Mouse (Mus musculus) hindbrain, embryonic 11.5 days (tissue): ENCODE measurements around the gene Acsf3. TPM values are rescaled to one million over a fixed set of nuclear protein-coding genes. Genes with fewer than 3 reads are reported as not detected.
A peak's percentile ranks its signal among the peaks of the same experiment; 100 is the strongest.

Experiments used
- ATAC-seq: fragments of 200-750 bp; cut with Nextera tagmentation; 2 replicates; pipeline ENCODE4 v1.8.0; 2017; ENCODE audit warnings: mild to moderate bottlenecking, moderate TSS enrichment, moderate library complexity; ENCODE audit not compliant: low FRiP score
- DNase-seq: peaks from one replicate; pipeline ENCODE4 v3.0.0-alpha.2; 2015; ENCODE audit warnings: low spot score
- H3K27ac ChIP-seq: fragments of 300-500 bp; sonication (generic); 2 replicates; pipeline ENCODE4 v1.5.1; 2014; ENCODE audit warnings: mild to moderate bottlenecking, low read depth, low read length
- H3K27me3 ChIP-seq: fragments of 300-500 bp; sonication (generic); 2 replicates; pipeline ENCODE4 v1.6.1; 2014; ENCODE audit warnings: mild to moderate bottlenecking, low read length, moderate library complexity, mixed read lengths; ENCODE audit not compliant: control insufficient read depth, insufficient read depth
- H3K36me3 ChIP-seq: fragments of 300-500 bp; sonication (generic); 2 replicates; pipeline ENCODE4 v1.6.1; 2014; ENCODE audit warnings: mild to moderate bottlenecking, low read length, moderate library complexity, mixed read lengths; ENCODE audit not compliant: control insufficient read depth, insufficient read depth
- H3K4me1 ChIP-seq: fragments of 300-500 bp; sonication (generic); replicated peaks from 2 replicates; pipeline ENCODE4 v1.6.1; 2014; ENCODE audit warnings: low read length, mixed read lengths; ENCODE audit not compliant: control insufficient read depth, insufficient read depth
- H3K4me2 ChIP-seq: fragments of 300-500 bp; sonication (generic); replicated peaks from 2 replicates; pipeline ENCODE4 v1.6.1; 2014; ENCODE audit warnings: mild to moderate bottlenecking, low read depth, low read length
- H3K4me3 ChIP-seq: fragments of 300-500 bp; sonication (generic); 2 replicates; pipeline ENCODE4 v1.5.1; 2014; ENCODE audit warnings: low read depth, low read length
- H3K9ac ChIP-seq: fragments of 300-500 bp; sonication (generic); 2 replicates; pipeline ENCODE4 v1.6.1; 2014; ENCODE audit warnings: low read depth, low read length
- H3K9me3 ChIP-seq: fragments of 300-500 bp; sonication (generic); 2 replicates; pipeline ENCODE4 v1.6.1; 2016; ENCODE audit warnings: low read length; ENCODE audit not compliant: control insufficient read depth
- WGBS: fragments of 180-500 bp; shearing (Covaris S2); extraction: QIAGEN DNeasy Blood & Tissue Kit; methylation state at CpG from one replicate; pipeline ENCODE4 v1.1.7; 2014; 5-methylcytosine and 5-hydroxymethylcytosine counted together
- polyA plus RNA-seq: library from polyadenylated mRNA; unstranded; fragments of >200 nt; fragmentation: Nextera tagmentation; extraction: Ambion mirVana; gene quantifications from 2 replicates; pipeline ENCODE4 v1.2.1, GENCODE M21; 2014

The Acsf3 gene
- polyA plus RNA-seq, 1 experiment from 2014 or later = 11.5 TPM

DNA sequence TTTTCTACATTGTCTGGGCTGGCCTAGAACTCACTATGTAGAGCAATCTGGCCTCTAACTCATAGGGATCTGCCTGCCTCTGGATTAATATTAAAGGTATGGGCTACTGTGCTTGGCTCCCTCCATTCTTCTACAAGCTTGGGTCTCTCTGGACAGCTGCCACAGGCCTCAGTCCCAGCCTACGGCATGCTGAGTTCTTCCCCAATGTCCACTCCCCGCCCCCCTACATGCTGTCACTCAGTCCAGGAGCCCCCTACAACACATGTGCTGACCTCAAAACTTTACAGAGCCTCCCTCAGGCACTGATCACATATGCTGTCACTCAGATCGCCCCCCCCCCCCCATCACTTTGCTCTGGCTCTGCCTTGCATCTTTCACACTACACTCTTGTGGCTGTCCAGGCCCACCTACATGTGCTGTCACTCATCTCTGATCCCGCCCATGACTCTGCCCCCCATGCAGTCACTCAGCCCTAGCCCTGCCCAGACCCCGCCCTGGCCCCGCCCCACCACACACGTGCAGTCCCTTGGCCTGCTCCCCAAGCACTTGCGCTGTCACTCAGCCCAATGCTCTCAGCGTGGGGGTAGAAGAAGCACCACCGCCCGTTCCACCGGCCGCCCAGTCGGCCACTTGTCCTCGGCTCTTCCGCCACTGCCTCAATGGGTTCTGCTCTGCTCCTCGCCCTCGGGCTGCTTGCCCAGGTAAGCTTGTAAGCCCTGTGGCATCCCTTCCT, 72.7 kb downstream of the Acsf3 start, which contains the start of gene Cdh15:
Gene Cdh15, plus strand, starts transcription at position 138 of the 733 bp plus-strand sequence.
- Histone ChIP-seq H3K36me3 (no peaks in the 10 kb centered on the region), H3K4me2 (peak within 1 kb of the TSS; percentile 3; the same call in 1 of the 2 replicates), H3K4me1 (no peaks in the 10 kb centered on the region), H3K4me3 (no peak within 1 kb of the TSS), H3K27me3 (no peaks in the 10 kb centered on the region), H3K9ac (no peak within 1 kb of the TSS), H3K27ac (no peak within 1 kb of the TSS), H3K9me3 (no peaks in the 10 kb centered on the region)
- WGBS = 14% methylated on average over 16 of the region's 18 CpGs
- peak; percentile 79 for ATAC-seq
- peak; percentile 66 for DNase-seq

DNA sequence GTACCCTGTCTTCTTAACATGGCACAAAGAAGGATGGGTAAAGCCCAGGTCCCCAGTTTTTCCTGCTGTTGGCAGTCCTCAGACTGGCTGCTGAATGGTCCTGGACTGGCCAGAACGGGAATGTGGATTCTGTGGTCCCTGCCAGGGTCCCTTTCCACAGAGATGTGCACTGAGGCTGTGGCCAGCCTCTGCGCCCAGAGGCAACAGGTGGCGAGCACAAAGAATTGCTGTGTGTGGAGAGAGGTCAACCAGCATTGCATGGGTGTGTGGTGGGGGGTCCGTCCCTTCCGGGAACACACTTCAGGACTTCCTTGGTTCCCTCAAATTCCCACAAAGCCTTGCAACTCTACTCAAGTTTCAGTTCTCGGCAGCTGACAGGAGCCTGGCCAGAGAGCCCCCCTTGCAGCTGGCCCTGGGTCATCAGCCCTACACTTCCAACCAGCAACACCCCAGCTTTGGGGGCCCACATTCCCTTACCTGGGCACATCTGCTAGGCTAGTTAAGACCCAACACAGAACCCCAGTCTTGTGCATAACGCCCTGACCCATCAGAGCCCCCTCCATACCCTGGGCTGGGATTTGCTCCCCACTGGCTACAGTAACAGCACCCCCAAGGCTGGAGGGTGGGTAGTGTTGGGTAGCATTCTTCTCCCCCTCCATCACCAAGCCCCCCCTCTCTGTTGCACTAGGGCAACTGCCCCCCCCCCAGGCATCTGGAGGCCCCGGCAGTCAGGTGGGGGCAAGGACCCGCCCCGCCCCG, 74.0 kb downstream of the Acsf3 start:
- no peak overlapping the region for H3K4me3 ChIP-seq
- WGBS = 51% methylated on average over 7 of the region's 11 CpGs
- H3K9ac ChIP-seq = no peak overlapping the region
- no peak overlapping the region for H3K4me2 ChIP-seq
- H3K27me3 ChIP-seq = no peaks in the 10 kb centered on the region
- no peak overlapping the region for H3K27ac ChIP-seq
- H3K36me3 ChIP-seq = no peaks in the 10 kb centered on the region
- peaks cover 11% of the 10 kb centered on the region for H3K4me1 ChIP-seq
- ATAC-seq (no peak), DNase-seq (no peak)
- no peaks in the 10 kb centered on the region for H3K9me3 ChIP-seq

DNA sequence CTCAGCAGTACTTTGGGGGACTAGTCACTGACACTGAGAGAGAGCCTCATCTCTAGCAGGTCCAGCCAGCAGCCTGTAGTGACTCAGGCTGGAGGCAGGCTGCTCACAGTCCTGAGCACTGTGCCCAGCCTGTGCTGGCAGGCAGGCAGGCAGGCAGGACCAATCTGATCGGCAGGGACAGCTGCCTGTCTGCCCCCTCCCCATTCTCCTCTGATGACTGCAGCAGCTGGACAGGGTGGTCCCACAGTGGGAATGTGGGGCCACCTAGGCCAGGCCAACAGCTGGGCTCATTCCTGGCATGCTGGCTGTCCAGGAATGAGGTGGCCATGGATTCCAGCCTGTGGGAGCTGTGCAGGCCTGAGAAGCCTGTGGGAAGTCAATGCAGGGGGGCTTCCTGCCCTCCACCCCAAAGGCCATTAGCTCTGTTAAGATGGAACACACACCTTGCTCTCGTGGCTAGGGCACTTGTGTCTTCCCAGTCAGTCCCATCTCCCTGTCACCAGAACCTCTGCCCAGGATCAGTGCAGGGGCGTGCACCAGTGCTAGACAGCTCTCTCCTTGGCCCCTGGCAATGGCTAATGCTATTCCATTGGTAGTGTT, 75.5 kb downstream of the Acsf3 start:
- WGBS = 74% methylated on average over 3 of the region's 3 CpGs
- H3K4me2 ChIP-seq = no peak overlapping the region
- no peak overlapping the region for H3K27ac ChIP-seq
- no peaks in the 10 kb centered on the region for H3K27me3 ChIP-seq
- no peak overlapping the region for H3K9ac ChIP-seq
- peaks cover 11% of the 10 kb centered on the region for H3K4me1 ChIP-seq
- H3K36me3 ChIP-seq = no peaks in the 10 kb centered on the region
- no peaks in the 10 kb centered on the region for H3K9me3 ChIP-seq
- no peak overlapping the region for H3K4me3 ChIP-seq
- DNase-seq (no peak), ATAC-seq (no peak)

DNA sequence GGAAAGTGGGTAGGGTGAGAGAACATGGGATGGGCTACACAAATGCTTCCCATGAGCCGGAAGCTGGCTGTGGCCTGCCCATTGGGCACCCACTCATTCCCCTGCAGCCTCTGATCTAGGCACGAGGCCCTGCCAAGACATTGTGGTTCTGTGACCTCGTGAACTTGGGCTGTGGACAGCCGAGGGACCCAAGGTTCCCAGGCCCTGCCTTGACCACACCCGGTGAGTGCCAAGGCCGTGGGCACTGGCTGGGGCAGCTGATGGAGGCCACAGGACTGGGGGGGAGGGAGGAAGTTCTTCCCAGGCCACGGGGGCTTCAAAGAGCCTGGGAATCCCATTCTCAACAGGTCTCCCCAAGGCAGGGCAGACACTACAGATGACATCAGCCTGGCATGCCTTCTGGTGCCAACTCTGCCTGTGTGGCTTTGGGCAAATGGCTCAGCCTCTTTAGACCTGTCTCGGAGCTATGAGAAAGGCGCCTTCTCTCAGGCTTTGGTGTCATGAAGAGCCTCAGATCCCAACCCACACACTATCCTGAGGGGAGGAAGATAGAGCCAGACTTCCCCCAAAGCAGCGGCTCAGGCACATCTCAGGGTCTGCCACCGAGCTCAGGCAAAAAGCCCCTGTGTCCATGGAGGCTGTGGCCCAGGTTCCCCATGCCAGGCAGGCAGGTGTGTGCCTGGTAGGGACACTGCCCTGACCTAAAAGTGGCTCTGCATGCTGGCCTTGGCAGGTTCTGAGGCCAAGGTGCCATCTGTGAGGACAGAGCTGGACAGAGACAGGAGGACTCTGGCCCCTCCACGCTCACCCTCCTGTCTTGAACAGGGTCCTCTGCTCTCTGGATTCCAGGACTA, 76.6 kb downstream of the Acsf3 start:
- no peak for DNase-seq
- Histone ChIP-seq H3K27ac (no peak overlapping the region), H3K4me3 (no peak overlapping the region), H3K9ac (no peak overlapping the region), H3K27me3 (no peaks in the 10 kb centered on the region), H3K4me2 (no peak overlapping the region), H3K9me3 (no peaks in the 10 kb centered on the region), H3K4me1 (peaks cover 11% of the 10 kb centered on the region), H3K36me3 (no peaks in the 10 kb centered on the region)
- 90% methylated on average over 12 of the region's 12 CpGs for WGBS
- no peak for ATAC-seq

DNA sequence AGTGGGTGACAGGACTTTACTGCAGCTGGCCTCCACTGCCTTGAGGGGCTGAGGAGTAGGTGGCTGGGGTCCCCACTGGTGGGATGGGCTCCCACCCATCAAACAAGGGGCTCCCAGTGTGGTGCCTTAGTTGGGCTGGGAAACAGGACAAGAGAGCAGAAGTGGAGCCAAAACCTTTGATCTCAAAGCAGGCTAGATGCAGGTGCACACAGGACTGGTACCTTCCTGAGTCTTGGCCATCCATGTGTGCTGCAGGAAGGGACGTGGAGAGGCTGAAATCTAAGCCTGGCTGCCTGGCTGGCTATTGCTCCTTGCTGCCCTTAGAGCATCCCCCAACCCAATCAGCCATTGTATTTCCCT, 77.2 kb downstream of the Acsf3 start:
- Histone ChIP-seq H3K27ac (no peak overlapping the region), H3K27me3 (no peaks in the 10 kb centered on the region), H3K4me3 (no peak overlapping the region), H3K4me1 (peaks cover 11% of the 10 kb centered on the region), H3K4me2 (no peak overlapping the region), H3K36me3 (no peaks in the 10 kb centered on the region), H3K9ac (no peak overlapping the region), H3K9me3 (no peaks in the 10 kb centered on the region)
- 56% methylated on average over 1 of the region's 1 CpGs for WGBS
- DNase-seq = no peak
- no peak for ATAC-seq

DNA sequence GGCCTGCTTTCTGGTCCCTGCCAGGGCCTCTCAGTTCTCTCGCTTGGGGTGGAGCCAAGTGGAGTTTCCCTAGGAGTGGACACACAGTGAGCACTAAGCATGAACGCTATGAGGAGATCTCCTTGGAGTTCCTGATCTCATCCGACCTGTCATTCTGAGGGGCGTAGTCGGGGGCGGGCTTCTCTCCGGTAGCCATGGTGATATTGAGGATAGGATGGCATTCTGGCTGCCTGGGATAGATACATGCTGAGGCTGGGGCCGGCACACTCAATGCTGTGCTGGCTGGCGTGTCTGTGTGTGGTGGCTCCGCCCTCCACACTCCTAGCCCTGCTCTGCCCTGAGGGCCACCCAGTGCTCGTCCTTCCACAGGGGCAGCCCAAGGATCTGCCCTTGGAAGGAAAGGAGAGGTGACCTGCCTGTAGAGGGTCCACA, 78.1 kb downstream of the Acsf3 start:
- DNase-seq (peak; percentile 70), ATAC-seq (peak; percentile 88)
- Histone ChIP-seq H3K9ac (peak overlapping the region; percentile 42; the same call in 1 of the 2 replicates), H3K27me3 (no peaks in the 10 kb centered on the region), H3K4me1 (peaks cover 11% of the 10 kb centered on the region), H3K4me2 (no peak overlapping the region), H3K36me3 (no peaks in the 10 kb centered on the region), H3K9me3 (no peaks in the 10 kb centered on the region), H3K4me3 (no peak overlapping the region), H3K27ac (no peak overlapping the region)
- 10% methylated on average over 11 of the region's 11 CpGs for WGBS

DNA sequence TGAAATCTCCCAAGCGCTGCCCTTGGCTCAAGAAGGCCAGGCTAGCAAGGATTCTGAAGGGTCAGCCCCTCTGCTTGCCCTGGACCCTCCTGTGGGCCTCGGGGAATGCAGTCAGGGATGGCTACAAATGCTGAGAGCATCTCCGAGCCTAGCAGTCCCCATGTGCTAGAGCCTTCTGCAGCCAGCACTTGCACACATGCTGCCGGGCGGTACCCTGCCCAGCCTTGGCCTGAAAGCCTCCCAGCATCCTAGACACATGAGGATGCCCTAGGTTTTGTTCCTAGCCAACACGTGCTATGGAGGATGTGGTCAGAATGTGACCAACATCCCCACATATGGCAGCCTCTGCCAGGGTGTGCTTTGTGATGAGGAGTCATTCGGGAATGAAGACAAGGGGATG, 79.1 kb downstream of the Acsf3 start:
- H3K27ac ChIP-seq = no peak overlapping the region
- no peak overlapping the region for H3K4me2 ChIP-seq

DNA sequence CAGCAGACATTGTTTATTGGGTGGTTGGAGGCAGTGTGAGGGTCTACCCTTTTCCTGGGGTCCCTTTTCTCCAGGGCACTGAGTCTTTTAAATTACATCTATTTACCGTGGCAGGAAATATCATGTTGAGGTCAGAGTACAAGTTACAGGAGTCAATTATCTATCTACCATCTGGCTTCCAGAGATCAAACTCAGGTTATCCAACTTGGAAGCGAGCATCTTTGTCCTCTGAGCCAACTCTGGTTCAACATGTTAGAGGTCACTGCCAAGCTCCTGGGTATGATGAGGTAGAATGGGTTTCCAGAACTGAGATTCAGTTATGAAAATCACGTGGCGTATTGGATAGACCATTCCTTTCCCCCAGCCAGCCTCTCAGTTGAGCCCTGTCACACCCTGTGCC, 79.8 kb downstream of the Acsf3 start:
- Histone ChIP-seq H3K4me1 (peaks cover 11% of the 10 kb centered on the region), H3K36me3 (no peaks in the 10 kb centered on the region), H3K27ac (no peak overlapping the region), H3K4me2 (no peak overlapping the region), H3K27me3 (no peaks in the 10 kb centered on the region), H3K9me3 (no peaks in the 10 kb centered on the region), H3K4me3 (no peak overlapping the region), H3K9ac (no peak overlapping the region)
- DNase-seq = no peak
- ATAC-seq = no peak
- 82% methylated on average over 4 of the region's 4 CpGs for WGBS

More for the DNA sequence above, 79.1 kb downstream of the Acsf3 start:
- Histone ChIP-seq H3K36me3 (no peaks in the 10 kb centered on the region), H3K4me1 (peaks cover 11% of the 10 kb centered on the region), H3K27me3 (no peaks in the 10 kb centered on the region), H3K9ac (no peak overlapping the region), H3K4me3 (no peak overlapping the region), H3K9me3 (no peaks in the 10 kb centered on the region)
- DNase-seq (no peak), ATAC-seq (no peak)
- 76% methylated on average over 7 of the region's 7 CpGs for WGBS
